Mouse (Mus musculus) stomach, embryonic 14.5 days (tissue): ENCODE measurements around the gene Lim2. TPM values are rescaled to one million over a fixed set of nuclear protein-coding genes. Genes with fewer than 3 reads are reported as not detected.
A peak's percentile ranks its signal among the peaks of the same experiment; 100 is the strongest.
"Not testable (repeated sequence)": the region's sequence is repeated elsewhere in the genome, so short reads cannot be mapped to it uniquely, and the experiment has no call there.

ENCODE experiments used
- ATAC-seq: fragments of 200-750 bp; cut with Nextera tagmentation; 2 replicates; pipeline ENCODE4 v1.8.0; 2017; ENCODE audit warnings: low read depth, moderate TSS enrichment; ENCODE audit not compliant: insufficient number of reproducible peaks, insufficient read depth, low FRiP score
- H3K27ac ChIP-seq: fragments of 300-500 bp; sonication (generic); 2 replicates; pipeline ENCODE4 v1.5.1; 2014; ENCODE audit warnings: mild to moderate bottlenecking, low read length, moderate library complexity, mixed read lengths
- H3K27me3 ChIP-seq: fragments of 300-500 bp; sonication (generic); 2 replicates; pipeline ENCODE4 v1.6.1; 2014; ENCODE audit warnings: low read length, control low read depth, mixed read lengths; ENCODE audit not compliant: control insufficient read depth, insufficient read depth
- H3K36me3 ChIP-seq: fragments of 300-500 bp; sonication (generic); 2 replicates; pipeline ENCODE4 v1.6.1; 2014; ENCODE audit warnings: mild to moderate bottlenecking, control low read depth, low read length, moderate library complexity, mixed read lengths; ENCODE audit not compliant: control insufficient read depth, insufficient read depth
- H3K4me1 ChIP-seq: fragments of 300-500 bp; sonication (generic); 2 replicates; pipeline ENCODE4 v1.6.1; 2014; ENCODE audit warnings: low read length, control low read depth, mixed read lengths; ENCODE audit not compliant: control insufficient read depth, insufficient read depth
- H3K4me2 ChIP-seq: fragments of 300-500 bp; sonication (generic); replicated peaks from 2 replicates; pipeline ENCODE4 v1.6.1; 2014; ENCODE audit warnings: low read depth, low read length, control low read depth
- H3K4me3 ChIP-seq: fragments of 300-500 bp; sonication (generic); 2 replicates; pipeline ENCODE4 v1.5.1; 2014; ENCODE audit warnings: low read depth, low read length, control low read depth
- H3K9ac ChIP-seq: fragments of 300-500 bp; sonication (generic); replicated peaks from 2 replicates; pipeline ENCODE4 v1.6.1; 2014; ENCODE audit warnings: low read depth, mild to moderate bottlenecking, control low read depth, low read length, moderate library complexity, mixed read lengths
- H3K9me3 ChIP-seq: fragments of 300-500 bp; sonication (generic); 2 replicates; pipeline ENCODE4 v1.6.1; 2016; ENCODE audit warnings: low read depth, low read length, control low read depth; ENCODE audit not compliant: control insufficient read depth
- WGBS: fragments of 180-500 bp; shearing (Covaris S2); extraction: QIAGEN DNeasy Blood & Tissue Kit; methylation state at CpG from one replicate; pipeline ENCODE4 v1.1.7; 2014; 5-methylcytosine and 5-hydroxymethylcytosine counted together
- polyA plus RNA-seq: library from polyadenylated mRNA; unstranded; fragments of >200 nt; fragmentation: Nextera tagmentation; extraction: Ambion mirVana; gene quantifications from 2 replicates; pipeline ENCODE4 v1.2.1, GENCODE M21; 2014

Gene Lim2
- polyA plus RNA-seq, result not detected in 2 replicates

DNA sequence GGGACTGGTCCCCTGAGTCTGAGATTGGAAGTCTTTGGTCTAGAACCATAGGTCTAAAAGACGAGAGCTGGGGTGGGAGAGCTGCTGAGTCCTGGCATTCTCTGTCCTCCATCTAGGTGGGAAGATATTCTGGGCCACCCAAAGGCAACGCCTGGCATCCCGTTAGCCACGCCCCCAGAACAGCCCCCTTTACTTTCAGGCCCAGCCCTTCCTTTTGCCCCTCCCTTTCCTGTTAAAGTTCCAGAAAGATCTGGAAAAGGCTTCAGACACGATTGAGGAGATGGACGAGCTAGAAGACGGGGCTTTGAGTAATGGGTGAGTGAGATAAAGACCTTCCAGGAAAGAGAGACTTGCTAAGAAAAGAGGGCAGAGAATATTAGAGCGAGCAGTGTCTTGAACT, at the start of gene Lim2:
TSS of gene Lim2 (plus strand) at position 265 of the 400 bp plus-strand sequence.
- Histone ChIP-seq H3K4me1 (no peaks in the 10 kb centered on the region), H3K9me3 (no peaks in the 10 kb centered on the region), H3K4me3 (no peak within 1 kb of the TSS), H3K4me2 (no peak within 1 kb of the TSS), H3K36me3 (no peaks in the 10 kb centered on the region), H3K27me3 (no peaks in the 10 kb centered on the region), H3K27ac (no peak within 1 kb of the TSS), H3K9ac (no peak within 1 kb of the TSS)
- 81% methylated on average over 8 of the region's 8 CpGs for WGBS
- ATAC-seq, result no peak

GRCm38 (mm10) chr7:43378226-43378625, 49.2 kb upstream of the Lim2 start:
- H3K36me3 ChIP-seq, result no peaks in the 10 kb centered on the region
- H3K4me3 ChIP-seq, result no peak overlapping the region
- H3K4me1 ChIP-seq, result no peaks in the 10 kb centered on the region
- H3K9me3 ChIP-seq, result no peaks in the 10 kb centered on the region
- no peak overlapping the region for H3K4me2 ChIP-seq
- WGBS, result 16% methylated on average over 5 of the region's 5 CpGs
- no peaks in the 10 kb centered on the region for H3K27me3 ChIP-seq
- no peak for ATAC-seq
- no peak overlapping the region for H3K9ac ChIP-seq
- no peak overlapping the region for H3K27ac ChIP-seq

- Histone ChIP-seq H3K4me3 (no peak overlapping the region), H3K4me2 (no peak overlapping the region), H3K4me1 (no peaks in the 10 kb centered on the region), H3K27ac (no peak overlapping the region), H3K36me3 (no peaks in the 10 kb centered on the region), H3K9me3 (no peaks in the 10 kb centered on the region), H3K27me3 (no peaks in the 10 kb centered on the region), H3K9ac (no peak overlapping the region)
- 76% methylated on average over 8 of the region's 8 CpGs for WGBS
- ATAC-seq, result no peak
Observed at GRCm38 (mm10) chr7:43392349-43393121, 34.9 kb upstream of the Lim2 start.

GRCm38 (mm10) chr7:43399501-43399900, 28.0 kb upstream of the Lim2 start:
- 84% methylated on average over 2 of the region's 2 CpGs for WGBS
- H3K4me2 ChIP-seq, result no peak overlapping the region

GRCm38 (mm10) chr7:43402718-43403117, 24.8 kb upstream of the Lim2 start:
- Histone ChIP-seq H3K9me3 (no peaks in the 10 kb centered on the region), H3K27me3 (no peaks in the 10 kb centered on the region), H3K4me2 (no peak overlapping the region), H3K4me1 (no peaks in the 10 kb centered on the region), H3K9ac (no peak overlapping the region), H3K4me3 (no peak overlapping the region), H3K36me3 (no peaks in the 10 kb centered on the region), H3K27ac (no peak overlapping the region)
- no peak for ATAC-seq
- WGBS, result 23% methylated on average over 2 of the region's 2 CpGs

More at GRCm38 (mm10) chr7:43399501-43399900, 28.0 kb upstream of the Lim2 start:
- no peak overlapping the region for H3K4me3 ChIP-seq
- no peak overlapping the region for H3K9ac ChIP-seq
- no peaks in the 10 kb centered on the region for H3K4me1 ChIP-seq
- ATAC-seq, result no peak
- no peak overlapping the region for H3K27ac ChIP-seq
- no peaks in the 10 kb centered on the region for H3K9me3 ChIP-seq
- no peaks in the 10 kb centered on the region for H3K27me3 ChIP-seq
- no peaks in the 10 kb centered on the region for H3K36me3 ChIP-seq

DNA sequence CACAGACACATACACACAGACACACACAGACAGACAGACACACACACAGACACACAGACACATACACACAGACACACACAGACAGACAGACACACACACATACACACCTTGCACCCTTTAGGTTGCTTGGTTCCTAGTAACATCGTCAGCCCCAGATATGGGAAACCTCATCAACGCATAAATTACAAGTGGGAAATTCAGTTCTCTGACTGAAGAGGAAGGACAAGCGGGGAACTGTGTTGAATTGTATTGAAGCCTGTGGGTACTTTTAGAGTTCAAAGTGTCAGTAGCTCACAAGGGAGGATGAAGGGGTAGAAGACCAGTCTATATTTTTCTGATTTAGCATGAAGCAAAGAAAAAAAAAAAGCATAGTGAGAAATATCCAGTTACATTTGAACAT, 19.9 kb upstream of the Lim2 start:
- H3K27me3 ChIP-seq, result no peaks in the 10 kb centered on the region
- no peaks in the 10 kb centered on the region for H3K36me3 ChIP-seq
- no peaks in the 10 kb centered on the region for H3K9me3 ChIP-seq
- no peak overlapping the region for H3K4me2 ChIP-seq
- H3K9ac ChIP-seq, result no peak overlapping the region
- H3K4me3 ChIP-seq, result no peak overlapping the region
- WGBS, result 87% methylated on average over 3 of the region's 3 CpGs
- H3K4me1 ChIP-seq, result no peaks in the 10 kb centered on the region
- no peak overlapping the region for H3K27ac ChIP-seq
- no peak for ATAC-seq

DNA sequence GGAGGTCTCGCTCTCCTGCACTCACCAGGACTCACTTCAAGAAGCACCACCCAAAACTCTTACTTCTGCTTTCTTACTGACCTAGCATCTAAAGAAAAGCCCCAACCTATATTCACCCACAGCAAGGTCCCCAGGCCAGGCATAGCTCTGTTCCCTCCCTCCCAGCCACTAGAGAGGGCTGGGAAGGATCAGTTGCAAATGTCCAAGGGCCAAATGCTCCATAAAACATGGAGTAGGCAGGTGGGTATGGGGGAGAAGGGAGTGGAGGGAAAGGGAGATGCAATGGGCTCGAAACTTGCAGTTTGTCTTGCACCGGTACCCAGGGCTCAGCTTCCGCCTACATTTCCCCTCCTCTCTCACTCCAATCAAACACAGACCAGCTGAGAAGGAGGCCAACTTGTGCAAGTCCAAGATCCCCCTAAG, 19.3 kb upstream of the Lim2 start, which contains the start of gene Siglecg:
TSS of gene Siglecg (plus strand) at position 74 of the 423 bp plus-strand sequence.
- Histone ChIP-seq H3K36me3 (no peaks in the 10 kb centered on the region), H3K4me3 (no peak within 1 kb of the TSS), H3K27me3 (no peaks in the 10 kb centered on the region), H3K4me2 (no peak within 1 kb of the TSS), H3K4me1 (no peaks in the 10 kb centered on the region), H3K9ac (no peak within 1 kb of the TSS), H3K27ac (no peak within 1 kb of the TSS), H3K9me3 (no peaks in the 10 kb centered on the region)
- ATAC-seq, result no peak
- WGBS, result 66% methylated on average over 4 of the region's 4 CpGs

DNA sequence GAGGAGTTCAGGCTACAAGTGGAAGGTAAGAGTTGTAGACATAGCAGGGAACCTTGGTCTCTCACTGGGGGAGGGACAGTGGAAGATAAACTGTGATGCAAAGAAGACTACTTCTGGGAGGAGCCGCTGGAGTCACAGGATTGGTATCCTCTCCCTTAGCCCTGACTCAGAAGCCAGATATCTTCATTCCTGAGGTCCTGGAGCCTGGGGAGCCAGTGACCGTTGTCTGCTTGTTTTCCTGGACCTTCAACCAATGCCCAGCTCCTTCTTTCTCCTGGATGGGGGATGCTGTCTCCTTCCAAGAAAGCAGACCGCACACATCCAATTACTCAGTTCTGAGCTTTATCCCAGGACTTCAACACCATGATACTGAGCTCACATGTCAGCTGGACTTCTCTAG, 18.4 kb upstream of the Lim2 start:
- no peak overlapping the region for H3K9ac ChIP-seq
- ATAC-seq, result no peak
- H3K4me2 ChIP-seq, result no peak overlapping the region
- WGBS, result 83% methylated on average over 3 of the region's 3 CpGs
- no peak overlapping the region for H3K27ac ChIP-seq
- H3K27me3 ChIP-seq, result no peaks in the 10 kb centered on the region
- no peaks in the 10 kb centered on the region for H3K9me3 ChIP-seq
- no peaks in the 10 kb centered on the region for H3K4me1 ChIP-seq
- H3K36me3 ChIP-seq, result no peaks in the 10 kb centered on the region
- H3K4me3 ChIP-seq, result no peak overlapping the region

DNA sequence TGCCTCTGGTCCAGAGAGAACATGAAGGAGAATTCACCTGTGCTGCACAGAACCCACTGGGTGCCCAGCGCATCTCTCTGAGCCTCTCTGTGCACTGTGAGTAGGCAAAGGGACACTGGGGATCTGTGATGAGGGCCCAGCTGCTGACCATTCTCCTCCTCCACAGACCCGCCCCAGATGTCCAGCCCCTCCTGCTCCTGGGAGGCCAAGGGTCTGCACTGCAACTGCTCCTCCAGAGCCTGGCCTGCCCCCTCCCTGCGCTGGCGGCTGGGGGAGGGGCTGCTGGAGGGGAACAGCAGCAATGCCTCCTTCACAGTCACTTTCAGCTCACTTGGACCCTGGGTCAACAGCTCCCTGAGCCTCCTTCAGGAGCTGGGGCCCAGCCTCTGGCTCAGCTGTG, 15.7 kb upstream of the Lim2 start:
- H3K9ac ChIP-seq, H3K27me3 ChIP-seq, H3K36me3 ChIP-seq, H3K9me3 ChIP-seq, H3K4me2 ChIP-seq, H3K4me1 ChIP-seq, H3K27ac ChIP-seq, H3K4me3 ChIP-seq: not testable (repeated sequence)
- 31% methylated on average over 4 of the region's 4 CpGs for WGBS
- ATAC-seq, result 0 out of 2 replicates have a peak, but pooled peaks have one; percentile 23
